Mouse (Mus musculus): ENCODE data around the gene Scd1. TPM values are rescaled to one million over a fixed set of nuclear protein-coding genes. Genes with fewer than 3 reads are reported as not detected.
"Not testable (repeated sequence)": the region's sequence is repeated elsewhere in the genome, so short reads cannot be mapped to it uniquely, and the experiment has no call there.

Scd1 gene
- total RNA-seq, 2 experiments from 2014 or later = 26.3 to 28.7 TPM

- intact Hi-C loops (cut with DNase I) = loop anchor here (2.0 to 5.0 kb wide), 2 partner anchors 105 to 172 kb away; no protein-coding TSS in a partner anchor
- DNase-seq = no peak
Observed at GRCm38 (mm10) chr19:44370231-44370630, 37.4 kb downstream of the Scd1 start.

GRCm38 (mm10) chr19:44369371-44369770, 38.3 kb downstream of the Scd1 start:
- no peak for DNase-seq
- intact Hi-C loops (cut with DNase I) = loop anchor here (10.0 kb wide), 1 partner anchor 125 kb away; no protein-coding TSS in a partner anchor

GRCm38 (mm10) chr19:44367076-44367475, 40.6 kb downstream of the Scd1 start:
- intact Hi-C loops (cut with DNase I) = loop anchor here (10.0 kb wide), 1 partner anchor 122 kb away; no protein-coding TSS in a partner anchor
- not testable (repeated sequence) for DNase-seq

DNA sequence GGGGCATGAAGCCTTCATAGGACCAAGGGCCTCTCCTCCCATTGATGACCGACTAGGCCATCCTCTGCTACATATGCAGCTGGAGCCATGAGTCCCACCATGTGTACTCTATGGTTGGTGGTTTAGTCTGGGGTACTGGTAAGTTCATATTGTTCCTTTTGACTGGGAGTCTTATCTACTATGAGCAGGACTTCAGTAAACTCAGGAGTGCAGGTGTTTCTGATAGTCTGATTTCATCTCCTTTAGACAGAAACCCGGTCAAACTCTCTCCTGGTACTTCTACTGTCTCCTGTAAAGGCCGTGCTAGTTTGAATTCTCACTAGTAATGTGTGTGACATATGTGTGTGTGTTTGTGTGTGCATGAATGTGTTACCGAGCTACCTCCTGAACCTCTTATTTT, 41.9 kb downstream of the Scd1 start:
- intact Hi-C loops (cut with DNase I) = loop anchor here (10.0 kb wide), 1 partner anchor 121 kb away; no protein-coding TSS in a partner anchor
- no peak for DNase-seq

GRCm38 (mm10) chr19:44364029-44364428, 43.6 kb downstream of the Scd1 start:
- no peak for DNase-seq
- intact Hi-C loops (cut with DNase I) = loop anchor here (10.0 kb wide), 1 partner anchor 119 kb away; no protein-coding TSS in a partner anchor

DNA sequence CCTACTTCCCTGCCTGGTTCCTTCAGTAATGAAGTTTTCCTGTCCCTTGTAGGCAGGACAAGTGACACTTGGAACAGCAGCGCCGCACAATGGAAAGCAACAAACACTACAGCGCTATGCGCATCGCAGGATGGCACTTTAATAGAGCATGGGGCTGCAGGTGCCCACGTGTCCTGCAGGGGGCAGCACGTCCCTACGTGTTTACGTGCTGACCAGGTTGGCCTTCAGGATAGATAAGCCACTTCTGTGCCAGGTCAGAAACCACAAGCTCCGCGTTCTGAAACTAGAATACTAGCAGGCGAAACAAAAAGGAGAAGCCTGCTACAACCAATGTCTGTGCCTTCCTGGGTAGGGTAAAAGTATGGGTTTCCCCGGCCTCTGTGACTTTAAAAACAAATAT, 44.1 kb downstream of the Scd1 start:
- intact Hi-C loops (cut with DNase I) = loop anchor here (10.0 kb wide), 1 partner anchor 119 kb away; no protein-coding TSS in a partner anchor
- peak; percentile 28 to 36 for DNase-seq

- intact Hi-C loops (cut with DNase I) = no loop called here
- DNase-seq = no peak
Observed at GRCm38 (mm10) chr19:44358700-44359099, 49.0 kb downstream of the Scd1 start.

- no peak for DNase-seq
- intact Hi-C loops (cut with DNase I) = no loop called here
Observed at GRCm38 (mm10) chr19:44351756-44352155, 55.9 kb downstream of the Scd1 start.

DNA sequence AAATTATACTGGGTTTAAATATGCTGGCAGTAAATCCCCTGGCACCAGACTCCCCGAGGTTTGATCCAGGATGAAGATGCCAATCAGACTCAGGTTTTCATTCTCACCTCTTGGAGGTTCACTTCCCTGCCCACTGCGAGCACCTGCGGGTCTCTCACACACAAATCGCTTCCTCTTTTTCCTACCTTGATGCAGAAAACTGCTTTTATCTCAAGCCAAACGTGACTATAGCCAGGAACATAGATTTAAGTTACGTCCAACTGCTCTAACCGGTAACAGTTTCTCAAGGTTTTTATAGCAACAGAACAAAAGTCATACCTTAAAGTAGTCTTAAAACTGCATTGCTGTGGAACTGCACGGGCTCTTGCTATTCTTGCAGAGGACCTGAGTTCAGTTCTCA, 58.0 kb downstream of the Scd1 start:
- intact Hi-C loops (cut with DNase I) = no loop called here
- DNase-seq = no peak

Other genes with a start within 250 kb of the Scd1 start
- gene Pkd2l1, start 215.4 kb downstream of the Scd1 start, total RNA-seq (2021) = not detected
- gene Scd3, start 204.6 kb downstream of the Scd1 start, total RNA-seq (2021) = not detected
- 10 to 100 TPM in 1 of 2 experiments, 1 to 10 TPM in 1; 6.4 to 12.3 TPM for gene Scd2, start 114.2 kb downstream of the Scd1 start, total RNA-seq (2021)
- under 1 TPM; 0.10 to 0.20 TPM for gene Scd4, start 74.8 kb downstream of the Scd1 start, total RNA-seq (2021)
- gene Wnt8b, start 85.6 kb upstream of the Scd1 start, total RNA-seq (2021) = not detected
- gene Sec31b, start 138.0 kb upstream of the Scd1 start, total RNA-seq (2021) = 10 to 100 TPM; 15.3 to 17.6 TPM
- gene Gm20538, start 145.0 kb upstream of the Scd1 start, total RNA-seq (2021) = not detected
- 100 to 1,000 TPM; 906 to 972 TPM for gene Ndufb8, start 147.6 kb upstream of the Scd1 start, total RNA-seq (2021)
- 10 to 100 TPM; 93.2 to 95.3 TPM for gene Hif1an, start 155.0 kb upstream of the Scd1 start, total RNA-seq (2021)

Data from gastrocnemius, postnatal 36 days (tissue).